Mouse (Mus musculus): ENCODE data around the gene Slc26a3. TPM values are rescaled to one million over a fixed set of nuclear protein-coding genes. Genes with fewer than 3 reads are reported as not detected.

Slc26a3 gene
- polyA plus RNA-seq (2015; fragmentation: Nextera tagmentation; extraction: Ambion mirVana): not detected in 2 replicates

GRCm38 (mm10) chr12:31390571-31390970 is at the start of gene Slc26a3:
Gene Slc26a3, plus strand, starts transcription at chr12:31390871.
- Histone ChIP-seq H3K36me3 (no peaks in the 10 kb centered on the region), H3K4me2 (no peak within 1 kb of the TSS), H3K27me3 (replicated peaks) (no peaks in the 10 kb centered on the region), H3K9ac (no peak within 1 kb of the TSS), H3K4me1 (no peaks in the 10 kb centered on the region), H3K27ac (replicated peaks) (no peak within 1 kb of the TSS), H3K9me3 (no peaks in the 10 kb centered on the region), H3K4me3 (no peak within 1 kb of the TSS)
- WGBS: 72% methylated on average over 3 of the region's 3 CpGs
- no peak for ATAC-seq (ENCODE audit: extremely low read depth, insufficient number of reproducible peaks, low FRiP score, low TSS enrichment)

GRCm38 (mm10) chr12:31350191-31350943 is 40.3 kb upstream of the Slc26a3 start:
- 22% methylated on average over 15 of the region's 15 CpGs for WGBS
- Histone ChIP-seq H3K4me3 (peak overlapping the region; percentile 99), H3K4me2 (peak overlapping the region; percentile 94), H3K4me1 (peaks cover 18% of the 10 kb centered on the region), H3K36me3 (peaks cover 27% of the 10 kb centered on the region), H3K9me3 (no peaks in the 10 kb centered on the region), H3K9ac (peak overlapping the region; percentile 98), H3K27me3 (replicated peaks) (no peaks in the 10 kb centered on the region), H3K27ac (replicated peaks) (peak overlapping the region; percentile 91)
- ATAC-seq (ENCODE audit: extremely low read depth, insufficient number of reproducible peaks, low FRiP score, low TSS enrichment): no peak

- no peaks in the 10 kb centered on the region for H3K9me3 ChIP-seq
- H3K9ac ChIP-seq: peak within 1 kb of the TSS; percentile 98
- H3K4me1 ChIP-seq: peaks cover 18% of the 10 kb centered on the region
- H3K4me3 ChIP-seq: peak within 1 kb of the TSS; percentile 99
- H3K4me2 ChIP-seq: peak within 1 kb of the TSS; percentile 94
- H3K27ac ChIP-seq (replicated peaks): peak within 1 kb of the TSS; percentile 91
- ATAC-seq (ENCODE audit: extremely low read depth, insufficient number of reproducible peaks, low FRiP score, low TSS enrichment): peak; percentile 97
- 5% methylated on average over 66 of the region's 66 CpGs for WGBS
- H3K36me3 ChIP-seq: peaks cover 27% of the 10 kb centered on the region
- no peaks in the 10 kb centered on the region for H3K27me3 ChIP-seq (replicated peaks)
These were observed 39.4 kb upstream of the Slc26a3 start, which contains the start of gene Dld for GRCm38 (mm10) chr12:31350944-31351928. Gene Dld, minus strand, starts transcription at chr12:31351453.

DNA sequence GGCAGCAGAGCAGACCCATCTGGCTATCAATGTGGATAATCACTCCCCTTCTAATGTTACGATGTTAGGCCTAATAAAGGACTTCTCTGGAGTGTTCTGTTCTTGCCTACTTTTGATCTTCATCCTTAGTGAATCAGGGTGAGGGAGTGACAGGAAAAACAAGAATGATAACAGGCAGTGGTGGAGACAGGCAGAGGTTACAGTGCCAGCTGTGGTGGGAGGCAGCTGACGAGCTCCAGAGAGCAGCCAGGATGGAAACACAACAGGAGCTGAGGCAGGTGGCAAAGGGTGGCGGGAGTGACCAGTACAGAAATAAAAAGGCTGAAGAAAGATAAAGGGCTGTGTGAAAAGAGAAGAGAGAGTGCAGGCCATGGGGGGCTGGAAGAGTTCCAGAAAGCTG is 24.2 kb upstream of the Slc26a3 start:
- Histone ChIP-seq H3K4me3 (no peak overlapping the region), H3K4me2 (no peak overlapping the region), H3K4me1 (peaks cover 35% of the 10 kb centered on the region), H3K36me3 (no peaks in the 10 kb centered on the region), H3K27ac (replicated peaks) (peak overlapping the region; percentile 80), H3K27me3 (replicated peaks) (no peaks in the 10 kb centered on the region), H3K9ac (no peak overlapping the region), H3K9me3 (no peaks in the 10 kb centered on the region)
- WGBS: 13% methylated on average over 3 of the region's 3 CpGs
- ATAC-seq (ENCODE audit: extremely low read depth, insufficient number of reproducible peaks, low FRiP score, low TSS enrichment): peak; percentile 73; the same call in 1 of the 2 replicates

GRCm38 (mm10) chr12:31367721-31368120 is 22.9 kb upstream of the Slc26a3 start:
- no peak overlapping the region for H3K27ac ChIP-seq (replicated peaks)
- 84% methylated on average over 5 of the region's 5 CpGs for WGBS
- no peak for ATAC-seq (ENCODE audit: extremely low read depth, insufficient number of reproducible peaks, low FRiP score, low TSS enrichment)
- H3K9me3 ChIP-seq: no peaks in the 10 kb centered on the region
- H3K4me3 ChIP-seq: no peak overlapping the region
- no peaks in the 10 kb centered on the region for H3K27me3 ChIP-seq (replicated peaks)
- H3K4me2 ChIP-seq: no peak overlapping the region
- peaks cover 41% of the 10 kb centered on the region for H3K4me1 ChIP-seq
- no peaks in the 10 kb centered on the region for H3K36me3 ChIP-seq
- H3K9ac ChIP-seq: no peak overlapping the region

- H3K36me3 ChIP-seq: no peaks in the 10 kb centered on the region
- peak overlapping the region; percentile 26 for H3K27ac ChIP-seq (replicated peaks)
- H3K9ac ChIP-seq: no peak overlapping the region
- no peak overlapping the region for H3K4me3 ChIP-seq
- no peaks in the 10 kb centered on the region for H3K9me3 ChIP-seq
- ATAC-seq (ENCODE audit: extremely low read depth, insufficient number of reproducible peaks, low FRiP score, low TSS enrichment): no peak
- WGBS: 80% methylated on average over 1 of the region's 1 CpGs
- H3K4me1 ChIP-seq: peaks cover 41% of the 10 kb centered on the region
- no peak overlapping the region for H3K4me2 ChIP-seq
- no peaks in the 10 kb centered on the region for H3K27me3 ChIP-seq (replicated peaks)
These were observed 21.6 kb upstream of the Slc26a3 start for GRCm38 (mm10) chr12:31369118-31369517.

GRCm38 (mm10) chr12:31369656-31370055 is 21.0 kb upstream of the Slc26a3 start:
- Histone ChIP-seq H3K4me2 (no peak overlapping the region), H3K27ac (replicated peaks) (peak overlapping the region; percentile 13), H3K36me3 (no peaks in the 10 kb centered on the region), H3K27me3 (replicated peaks) (no peaks in the 10 kb centered on the region), H3K9ac (no peak overlapping the region), H3K4me3 (no peak overlapping the region), H3K9me3 (no peaks in the 10 kb centered on the region), H3K4me1 (peaks cover 45% of the 10 kb centered on the region)
- WGBS: 59% methylated on average over 7 of the region's 7 CpGs
- ATAC-seq (ENCODE audit: extremely low read depth, insufficient number of reproducible peaks, low FRiP score, low TSS enrichment): no peak

- peak overlapping the region; percentile 38; the same call in 1 of the 2 replicates for H3K4me2 ChIP-seq
- ATAC-seq (ENCODE audit: extremely low read depth, insufficient number of reproducible peaks, low FRiP score, low TSS enrichment): no peak
These were observed 15.9 kb upstream of the Slc26a3 start for GRCm38 (mm10) chr12:31374603-31375282.

GRCm38 (mm10) chr12:31375283-31375615 is 15.4 kb upstream of the Slc26a3 start:
- no peak overlapping the region for H3K9ac ChIP-seq
- no peaks in the 10 kb centered on the region for H3K36me3 ChIP-seq
- no peaks in the 10 kb centered on the region for H3K27me3 ChIP-seq (replicated peaks)
- whole genome bisulfite sequencing: 54% methylated on average over 4 of the region's 4 CpGs
- no peak overlapping the region for H3K4me3 ChIP-seq
- 0 out of 2 replicates have a peak overlapping the region, but pooled peaks have one; percentile 75 for H3K4me2 ChIP-seq
- no peak for ATAC-seq (ENCODE audit: extremely low read depth, insufficient number of reproducible peaks, low FRiP score, low TSS enrichment)
- no peak overlapping the region for H3K27ac ChIP-seq (replicated peaks)
- no peaks in the 10 kb centered on the region for H3K9me3 ChIP-seq
- H3K4me1 ChIP-seq: peaks cover 37% of the 10 kb centered on the region

More at GRCm38 (mm10) chr12:31374603-31375282, 15.9 kb upstream of the Slc26a3 start:
- H3K9me3 ChIP-seq: no peaks in the 10 kb centered on the region
- 40% methylated on average over 9 of the region's 9 CpGs for WGBS
- peaks cover 38% of the 10 kb centered on the region for H3K4me1 ChIP-seq
- no peaks in the 10 kb centered on the region for H3K27me3 ChIP-seq (replicated peaks)
- H3K9ac ChIP-seq: no peak overlapping the region
- H3K4me3 ChIP-seq: no peak overlapping the region
- no peaks in the 10 kb centered on the region for H3K36me3 ChIP-seq
- no peak overlapping the region for H3K27ac ChIP-seq (replicated peaks)

DNA sequence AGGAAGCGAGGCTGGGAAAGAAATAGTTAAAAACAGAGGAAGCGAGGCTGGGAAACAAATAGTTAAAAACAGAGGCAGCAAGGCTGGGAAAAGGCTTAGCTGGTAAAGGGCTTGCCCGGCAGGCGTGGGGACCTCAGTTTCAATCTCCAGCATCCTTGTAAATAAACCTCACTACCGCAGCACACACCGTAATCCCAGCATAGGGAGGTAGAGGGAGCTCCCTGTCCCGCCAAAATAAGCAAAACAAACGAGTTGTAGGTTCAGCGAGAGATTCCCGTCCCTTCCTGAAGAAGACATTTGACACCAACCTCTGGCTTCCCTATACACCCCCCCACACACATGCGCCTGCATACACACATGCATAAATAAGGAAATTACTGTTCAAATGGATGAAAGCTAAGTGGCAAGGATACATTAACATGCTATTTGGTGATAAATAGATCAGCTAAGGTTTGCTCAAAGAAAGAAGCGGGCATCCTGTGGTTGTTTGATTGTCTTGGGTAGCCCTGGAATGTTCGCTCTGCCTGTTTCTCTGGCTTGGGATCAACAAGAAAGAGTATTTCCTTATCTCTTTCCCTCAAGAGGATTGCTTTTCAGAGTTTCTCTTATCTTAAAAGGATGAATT is 14.2 kb upstream of the Slc26a3 start:
- no peak for ATAC-seq (ENCODE audit: extremely low read depth, insufficient number of reproducible peaks, low FRiP score, low TSS enrichment)
- no peaks in the 10 kb centered on the region for H3K27me3 ChIP-seq (replicated peaks)
- peak overlapping the region; percentile 42 for H3K4me3 ChIP-seq
- no peaks in the 10 kb centered on the region for H3K9me3 ChIP-seq
- peak overlapping the region; percentile 42 for H3K27ac ChIP-seq (replicated peaks)
- WGBS: 3% methylated on average over 13 of the region's 13 CpGs
- no peaks in the 10 kb centered on the region for H3K36me3 ChIP-seq
- H3K9ac ChIP-seq: peak overlapping the region; percentile 68
- peak overlapping the region; percentile 75 for H3K4me2 ChIP-seq
- peaks cover 47% of the 10 kb centered on the region for H3K4me1 ChIP-seq

Data from heart, embryonic 13.5 days (tissue).